Mouse (Mus musculus) frontal cortex, postnatal 10 days (tissue): ENCODE results near the gene Avl9.

Experiments used
- DNase-seq, 2 experiments: peaks; one replicate each; pipeline ENCODE4 v3.0.0; 2022; ENCODE audit warnings: low spot score in 2 of 2, mixed read lengths in 1 of 2

Avl9 gene

DNA sequence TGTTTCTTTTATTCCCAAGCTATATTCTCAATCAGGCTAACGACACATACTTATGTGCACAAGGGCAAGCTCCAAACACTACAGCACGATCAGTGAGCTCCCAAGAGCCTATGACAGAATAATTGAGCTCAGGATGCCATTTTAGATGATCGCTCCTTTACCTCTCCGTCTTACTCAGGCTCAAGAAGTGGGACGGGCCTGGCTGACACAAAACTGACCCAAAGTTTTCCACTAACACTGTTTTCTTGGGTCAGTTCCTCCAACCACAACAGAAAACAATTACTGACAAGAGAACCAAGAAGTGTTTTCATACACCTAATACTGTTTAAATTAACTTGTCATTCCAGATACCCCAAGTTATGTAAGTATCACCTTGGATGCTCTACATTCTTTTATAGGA, 80.1 kb downstream of the Avl9 start:
- no peak for DNase-seq

DNA sequence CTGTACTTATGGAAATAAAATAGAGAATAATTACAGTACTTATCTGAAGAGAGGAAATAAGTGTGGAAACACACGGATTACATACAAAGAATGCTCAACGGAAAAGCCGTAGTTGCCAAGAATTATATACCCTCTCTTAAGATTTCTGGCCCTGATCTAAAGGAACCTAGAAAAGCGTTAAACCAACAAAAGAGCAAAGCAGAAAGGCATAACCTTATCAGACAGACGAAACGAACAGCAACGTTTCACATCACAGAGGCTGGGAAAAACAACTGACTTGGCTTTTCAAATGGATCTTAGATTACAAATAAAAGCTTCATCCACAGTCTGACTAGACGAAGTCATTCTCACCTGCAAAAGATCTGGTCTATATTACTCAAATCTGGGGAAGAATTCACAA, 81.5 kb downstream of the Avl9 start:
- DNase-seq, result no peak

DNA sequence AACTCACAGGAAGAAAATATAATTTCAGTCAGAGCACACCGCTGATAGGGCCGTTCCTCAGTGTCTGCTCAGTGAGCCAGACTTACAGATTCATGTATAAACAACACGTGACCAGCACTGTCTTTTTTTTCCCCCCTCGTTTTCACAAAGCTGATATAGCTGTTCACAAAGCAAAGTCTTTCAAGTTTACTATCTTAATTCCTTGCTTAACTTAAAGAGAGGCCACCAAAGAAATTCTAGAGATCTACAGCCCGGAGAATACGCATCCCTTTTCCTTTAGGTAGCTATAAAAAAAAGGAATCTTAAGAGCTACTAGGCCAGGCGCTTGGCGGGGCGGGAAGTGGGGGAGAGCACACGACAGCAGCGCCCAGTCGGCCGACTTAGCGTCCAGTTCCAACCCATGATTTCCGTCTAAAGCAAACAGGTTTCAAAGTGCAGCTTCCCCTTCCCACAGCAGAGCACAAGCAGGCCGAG, 82.0 kb downstream of the Avl9 start:
- DNase-seq, result peak; percentile 15 to 21

DNA sequence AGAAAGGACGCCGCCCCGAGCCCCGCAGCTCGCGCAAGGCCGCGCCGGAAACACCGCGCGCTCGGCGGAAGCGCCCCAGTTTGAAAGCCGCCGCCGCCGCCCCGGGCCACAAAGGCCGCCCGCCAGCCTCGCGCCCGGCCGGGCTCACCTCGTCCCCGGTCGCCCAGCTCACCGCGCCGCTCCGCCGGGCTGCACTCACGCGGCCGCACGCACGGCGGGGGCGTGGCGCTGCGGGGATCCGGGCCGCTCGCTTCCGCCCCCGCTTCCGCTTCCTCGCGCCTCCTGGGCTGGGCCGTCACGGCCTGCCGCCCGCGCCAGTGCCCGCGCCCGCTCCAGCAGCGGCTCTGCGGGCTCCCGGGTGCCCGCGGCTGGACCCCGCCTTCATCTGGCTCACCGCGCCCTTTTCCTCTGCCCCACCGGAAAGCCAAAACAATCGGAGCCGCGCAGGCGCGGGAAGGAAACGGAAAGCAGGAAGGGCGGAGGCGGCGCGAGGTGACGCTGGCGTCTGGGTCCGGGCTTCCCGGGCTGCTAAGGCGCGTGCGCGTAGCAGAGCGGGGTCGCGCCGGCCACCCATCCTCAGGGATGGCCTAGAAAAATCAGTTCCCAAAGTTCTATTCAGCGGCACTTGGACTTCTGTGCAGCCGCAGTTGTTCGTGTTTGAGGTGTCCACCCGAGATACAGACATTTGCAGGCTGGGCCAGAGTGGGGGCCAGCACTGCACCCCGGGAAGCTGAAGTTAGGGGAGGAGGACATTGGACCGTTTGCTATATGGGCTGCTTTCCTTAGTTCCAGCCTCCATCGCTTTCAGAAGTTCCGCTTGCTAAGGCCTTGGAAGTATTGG, 82.8 kb downstream of the Avl9 start, which contains the start of gene Kbtbd2:
Gene Kbtbd2 (minus strand): TSS at position 503 of the 841 bp plus-strand sequence.
- DNase-seq, result peak; percentile 88 to 94

DNA sequence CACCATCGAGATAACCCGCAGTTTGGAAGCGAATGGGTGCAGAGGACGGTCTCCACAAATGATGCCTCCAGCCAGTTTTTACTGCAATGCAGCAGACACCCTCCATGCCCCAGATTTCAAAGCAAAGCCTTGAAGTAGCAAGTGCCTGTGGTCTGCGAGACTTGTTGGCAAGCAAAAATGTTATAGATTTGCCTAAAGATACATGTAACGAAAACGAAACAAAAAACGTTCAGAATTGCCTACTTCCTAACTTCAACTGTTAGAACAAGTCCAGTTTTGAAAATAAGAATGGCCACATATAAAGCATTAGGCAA, 83.4 kb downstream of the Avl9 start:
- no peak for DNase-seq

DNA sequence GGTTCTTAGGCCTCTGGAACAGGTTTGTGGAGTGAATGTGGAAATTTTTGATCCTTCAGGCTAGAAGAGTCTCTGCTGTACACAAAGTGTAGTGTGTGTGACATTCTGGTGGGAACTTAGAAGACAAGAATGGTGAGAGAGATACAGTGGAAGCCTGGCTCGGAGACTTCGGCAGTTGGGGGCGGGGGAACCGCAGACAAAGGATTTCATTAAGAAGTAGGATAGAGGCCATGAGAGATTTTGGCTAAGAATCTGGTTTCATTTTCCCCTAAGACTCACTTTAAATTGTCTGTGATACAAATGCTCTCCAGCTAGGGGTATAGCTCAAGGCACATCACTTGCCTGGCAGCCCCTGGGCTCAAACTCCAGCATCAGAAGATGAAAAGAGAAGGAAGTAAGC, 90.3 kb downstream of the Avl9 start:
- DNase-seq, result no peak

DNA sequence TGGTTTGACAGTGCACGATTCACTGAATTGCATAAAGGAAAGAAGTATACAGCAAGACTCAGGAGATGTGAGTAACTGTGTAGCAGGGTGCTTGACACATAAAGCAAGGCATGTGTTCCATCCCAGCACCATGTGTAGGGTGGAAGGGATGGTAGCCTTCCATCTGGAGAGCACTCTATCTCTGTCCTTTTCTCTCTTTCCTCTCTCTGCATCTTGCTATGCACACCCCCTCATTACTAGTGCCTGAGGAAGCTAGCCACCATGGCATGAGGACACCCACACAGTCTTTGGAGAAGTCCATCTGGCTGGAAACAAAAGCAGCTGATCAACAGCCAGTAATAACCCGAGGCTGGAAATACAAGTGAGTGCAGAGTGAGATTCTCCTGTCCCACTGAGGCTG, 91.5 kb downstream of the Avl9 start:
- no peak for DNase-seq

DNA sequence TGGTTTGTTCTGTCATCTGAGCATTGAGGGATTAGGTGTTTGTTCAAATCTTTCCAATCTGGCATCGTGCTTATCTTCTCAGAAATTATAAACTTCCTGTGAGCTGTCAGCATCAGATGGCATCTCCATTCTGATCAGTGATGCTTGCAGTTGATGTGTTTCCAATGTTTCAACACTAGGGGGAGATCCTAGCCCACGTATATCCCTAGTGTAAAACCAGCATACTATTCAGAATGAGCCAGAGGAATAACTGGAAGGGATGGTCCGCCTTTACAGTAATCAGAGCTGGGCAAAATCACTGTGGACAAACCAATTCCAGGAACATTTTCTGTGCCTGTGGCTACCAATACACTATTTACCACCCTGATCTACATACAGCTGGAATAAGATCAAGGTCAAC, 94.0 kb downstream of the Avl9 start:
- peak in 1 of 2 experiments; percentile 22 for DNase-seq
